Mouse (Mus musculus) hindbrain, embryonic 15.5 days (tissue): ENCODE measurements at regions not wholly inside any gene's neighbourhood (a gene's known extent, or its start where the extent isn't known, plus 50 kb on each side); places are given as distances from the start of the nearest gene placed in this dataset.
"Not testable (repeated sequence)": the region's sequence is repeated elsewhere in the genome, so short reads cannot be mapped to it uniquely, and the experiment has no call there.

ENCODE experiments used
- ATAC-seq: fragments of 200-750 bp; cut with Nextera tagmentation; 2 replicates; pipeline ENCODE4 v1.8.0; 2017; ENCODE audit warnings: low read depth, moderate number of reproducible peaks, moderate TSS enrichment; ENCODE audit not compliant: low FRiP score
- H3K27ac ChIP-seq: fragments of 300-500 bp; sonication (generic); replicated peaks from 2 replicates; pipeline ENCODE4 v1.5.1; 2015; ENCODE audit warnings: mild to moderate bottlenecking, inconsistent platforms
- H3K27me3 ChIP-seq: fragments of 300-500 bp; sonication (generic); 2 replicates; pipeline ENCODE4 v1.6.1; 2015; ENCODE audit warnings: control low read depth, inconsistent platforms
- H3K36me3 ChIP-seq: fragments of 300-500 bp; sonication (generic); 2 replicates; pipeline ENCODE4 v1.6.1; 2015; ENCODE audit warnings: control low read depth, inconsistent platforms
- H3K4me1 ChIP-seq: fragments of 300-500 bp; sonication (generic); replicated peaks from 2 replicates; pipeline ENCODE4 v1.6.1; 2015; ENCODE audit warnings: control low read depth, inconsistent platforms
- H3K4me2 ChIP-seq: fragments of 300-500 bp; sonication (generic); 2 replicates; pipeline ENCODE4 v1.6.1; 2015; ENCODE audit warnings: moderate library complexity, mild to moderate bottlenecking, inconsistent platforms
- H3K4me3 ChIP-seq: fragments of 300-500 bp; sonication (generic); 2 replicates; pipeline ENCODE4 v1.5.1; 2015; ENCODE audit warnings: mild to moderate bottlenecking, inconsistent platforms
- H3K9ac ChIP-seq: fragments of 300-500 bp; sonication (generic); 2 replicates; pipeline ENCODE4 v1.6.1; 2015; ENCODE audit warnings: inconsistent platforms
- H3K9me3 ChIP-seq: fragments of 300-500 bp; sonication (generic); 2 replicates; pipeline ENCODE4 v1.6.1; 2016; ENCODE audit warnings: control low read depth, inconsistent platforms
- whole genome bisulfite sequencing: fragments of 180-500 bp; shearing (Covaris S2); methylation state at CpG from one replicate; pipeline ENCODE4 v1.1.7; 2015; 5-methylcytosine and 5-hydroxymethylcytosine counted together

GRCm38 (mm10) chr14:87612871-87613270, 196.4 kb downstream of the Tdrd3 start:
- Histone ChIP-seq H3K4me2 (no peak overlapping the region), H3K27me3 (no peaks in the 10 kb centered on the region), H3K9me3 (no peaks in the 10 kb centered on the region), H3K9ac (no peak overlapping the region), H3K36me3 (no peaks in the 10 kb centered on the region), H3K4me1 (no peaks in the 10 kb centered on the region), H3K4me3 (no peak overlapping the region), H3K27ac (no peak overlapping the region)
- 93% methylated on average over 4 of the region's 4 CpGs for WGBS
- ATAC-seq = no peak

GRCm38 (mm10) chr14:87619368-87620035, 203.1 kb downstream of the Tdrd3 start:
- H3K9me3 ChIP-seq = no peaks in the 10 kb centered on the region

GRCm38 (mm10) chr14:87631078-87631813, 214.8 kb downstream of the Tdrd3 start:
- ATAC-seq = no peak
- Histone ChIP-seq H3K36me3 (no peaks in the 10 kb centered on the region), H3K27ac (no peak overlapping the region), H3K9ac (no peak overlapping the region), H3K27me3 (no peaks in the 10 kb centered on the region), H3K9me3 (no peaks in the 10 kb centered on the region), H3K4me2 (no peak overlapping the region), H3K4me3 (no peak overlapping the region), H3K4me1 (no peaks in the 10 kb centered on the region)
- 70% methylated on average over 7 of the region's 7 CpGs for WGBS

More at GRCm38 (mm10) chr14:87619368-87620035, 203.1 kb downstream of the Tdrd3 start:
- Histone ChIP-seq H3K27me3 (no peaks in the 10 kb centered on the region), H3K4me1 (no peaks in the 10 kb centered on the region), H3K27ac (no peak overlapping the region), H3K9ac (no peak overlapping the region), H3K36me3 (no peaks in the 10 kb centered on the region), H3K4me3 (no peak overlapping the region), H3K4me2 (no peak overlapping the region)
- 60% methylated on average over 5 of the region's 5 CpGs for WGBS
- no peak for ATAC-seq

- ATAC-seq = no peak
- Histone ChIP-seq H3K9ac (no peak overlapping the region), H3K4me1 (no peaks in the 10 kb centered on the region), H3K9me3 (no peaks in the 10 kb centered on the region), H3K36me3 (no peaks in the 10 kb centered on the region), H3K27me3 (no peaks in the 10 kb centered on the region), H3K4me3 (no peak overlapping the region), H3K4me2 (no peak overlapping the region), H3K27ac (no peak overlapping the region)
- 43% methylated on average over 3 of the region's 3 CpGs for WGBS
Observed at GRCm38 (mm10) chr14:87634596-87634995, 218.2 kb downstream of the Tdrd3 start.

GRCm38 (mm10) chr14:87637131-87637530, 220.7 kb downstream of the Tdrd3 start:
- 88% methylated on average over 2 of the region's 2 CpGs for WGBS

GRCm38 (mm10) chr14:87667910-87668309, 251.5 kb downstream of the Tdrd3 start:
- WGBS = 77% methylated on average over 2 of the region's 2 CpGs
- no peaks in the 10 kb centered on the region for H3K27me3 ChIP-seq
- H3K4me2 ChIP-seq = no peak overlapping the region
- H3K4me3 ChIP-seq = no peak overlapping the region
- no peak overlapping the region for H3K27ac ChIP-seq
- no peaks in the 10 kb centered on the region for H3K9me3 ChIP-seq
- no peak overlapping the region for H3K9ac ChIP-seq
- no peaks in the 10 kb centered on the region for H3K36me3 ChIP-seq
- ATAC-seq = 0 out of 2 replicates have a peak, but pooled peaks have one; percentile 34
- H3K4me1 ChIP-seq = no peaks in the 10 kb centered on the region

More at GRCm38 (mm10) chr14:87637131-87637530, 220.7 kb downstream of the Tdrd3 start:
- H3K9me3 ChIP-seq = no peaks in the 10 kb centered on the region
- H3K4me2 ChIP-seq = no peak overlapping the region
- H3K4me1 ChIP-seq = no peaks in the 10 kb centered on the region
- no peak for ATAC-seq
- no peaks in the 10 kb centered on the region for H3K36me3 ChIP-seq
- no peak overlapping the region for H3K4me3 ChIP-seq
- no peaks in the 10 kb centered on the region for H3K27me3 ChIP-seq
- H3K27ac ChIP-seq = no peak overlapping the region
- H3K9ac ChIP-seq = no peak overlapping the region

- H3K27ac ChIP-seq = no peak overlapping the region
- no peak overlapping the region for H3K4me2 ChIP-seq
- no peaks in the 10 kb centered on the region for H3K9me3 ChIP-seq
- no peak overlapping the region for H3K4me3 ChIP-seq
- H3K36me3 ChIP-seq = no peaks in the 10 kb centered on the region
- no peak for ATAC-seq
- no peaks in the 10 kb centered on the region for H3K27me3 ChIP-seq
- H3K4me1 ChIP-seq = no peaks in the 10 kb centered on the region
- WGBS = 98% methylated on average over 2 of the region's 2 CpGs
- H3K9ac ChIP-seq = no peak overlapping the region
Observed at GRCm38 (mm10) chr14:87669496-87669895, 253.1 kb downstream of the Tdrd3 start.

GRCm38 (mm10) chr14:87680788-87681187, 264.3 kb downstream of the Tdrd3 start:
- no peak overlapping the region for H3K4me2 ChIP-seq
- no peak overlapping the region for H3K9ac ChIP-seq
- no peak for ATAC-seq
- 82% methylated on average over 3 of the region's 3 CpGs for WGBS
- H3K4me1 ChIP-seq = no peaks in the 10 kb centered on the region
- no peaks in the 10 kb centered on the region for H3K27me3 ChIP-seq
- H3K4me3 ChIP-seq = no peak overlapping the region
- no peak overlapping the region for H3K27ac ChIP-seq
- no peaks in the 10 kb centered on the region for H3K9me3 ChIP-seq
- H3K36me3 ChIP-seq = no peaks in the 10 kb centered on the region

- H3K27ac ChIP-seq, H3K4me2 ChIP-seq, H3K4me3 ChIP-seq, ATAC-seq, H3K9ac ChIP-seq, H3K36me3 ChIP-seq, H3K27me3 ChIP-seq, H3K9me3 ChIP-seq, H3K4me1 ChIP-seq: not testable (repeated sequence)
- 93% methylated on average over 4 of the region's 4 CpGs for WGBS
Observed at GRCm38 (mm10) chr14:87683091-87683806, 266.8 kb downstream of the Tdrd3 start.

- H3K9me3 ChIP-seq = no peaks in the 10 kb centered on the region
- H3K36me3 ChIP-seq = no peaks in the 10 kb centered on the region
- no peak for ATAC-seq
- H3K4me3 ChIP-seq = no peak overlapping the region
- no peaks in the 10 kb centered on the region for H3K27me3 ChIP-seq
- WGBS = 93% methylated on average over 3 of the region's 3 CpGs
- H3K4me1 ChIP-seq = no peaks in the 10 kb centered on the region
- no peak overlapping the region for H3K27ac ChIP-seq
- H3K4me2 ChIP-seq = no peak overlapping the region
- H3K9ac ChIP-seq = no peak overlapping the region
Observed at GRCm38 (mm10) chr14:87689866-87690265, 273.4 kb downstream of the Tdrd3 start.

- WGBS = 92% methylated on average over 1 of the region's 1 CpGs
- no peaks in the 10 kb centered on the region for H3K36me3 ChIP-seq
- H3K9me3 ChIP-seq = no peaks in the 10 kb centered on the region
- ATAC-seq = no peak
- no peaks in the 10 kb centered on the region for H3K4me1 ChIP-seq
- H3K4me3 ChIP-seq = no peak overlapping the region
- no peaks in the 10 kb centered on the region for H3K27me3 ChIP-seq
- H3K27ac ChIP-seq = no peak overlapping the region
- H3K4me2 ChIP-seq = no peak overlapping the region
- H3K9ac ChIP-seq = no peak overlapping the region
Observed at GRCm38 (mm10) chr14:87736456-87736855, 320.0 kb downstream of the Tdrd3 start.

- H3K36me3 ChIP-seq = no peaks in the 10 kb centered on the region
- ATAC-seq = no peak
- no peaks in the 10 kb centered on the region for H3K27me3 ChIP-seq
- H3K9ac ChIP-seq = no peak overlapping the region
- 62% methylated on average over 8 of the region's 8 CpGs for whole genome bisulfite sequencing
- H3K4me1 ChIP-seq = no peaks in the 10 kb centered on the region
- H3K4me3 ChIP-seq = no peak overlapping the region
- H3K9me3 ChIP-seq = no peaks in the 10 kb centered on the region
- no peak overlapping the region for H3K27ac ChIP-seq
- no peak overlapping the region for H3K4me2 ChIP-seq
Observed at GRCm38 (mm10) chr14:87745524-87745923, 329.1 kb downstream of the Tdrd3 start.
